In genomic region chr10:8885630-8886527, GRCm38 (mm10) we compare ENCODE assay signal across 8 mouse cellular contexts. TPM values are rescaled to one million over a fixed set of nuclear protein-coding genes. Genes with fewer than 3 reads are reported as not detected.
DNase-seq lines count a peak whose midpoint lies in the region; ATAC-seq and TF ChIP-seq lines count a peak whose summit lies in the region.

Gene Sash1, minus strand, starts transcription at chr10:8886070.

- no peaks in the 10 kb centered on the region for H3K36me3 ChIP-seq in lung, embryonic 14.5 days (ENCODE audit: insufficient read depth)

- peak within 1 kb of the TSS; percentile 76 for H3K4me3 ChIP-seq in lung, embryonic 14.5 days (ENCODE audit: low read depth, low read length)
- peak within 1 kb of the TSS; percentile 51 for H3K4me3 ChIP-seq in olfactory bulb, adult 2 months (ENCODE audit: insufficient read depth, low read depth, low read length)

- H3K9ac ChIP-seq in lung, embryonic 14.5 days = peak within 1 kb of the TSS; percentile 83

- H3K27me3 ChIP-seq in lung, embryonic 14.5 days (ENCODE audit: insufficient read depth, low read length) = no peaks in the 10 kb centered on the region

- TF ChIP-seq POLR2A in olfactory bulb, adult 2 months (IDR thresholded peaks at IDR 0.05; ENCODE audit: insufficient read depth, low read depth, low read length) = no peak

- no peaks in the 10 kb centered on the region for H3K9me3 ChIP-seq in lung, embryonic 14.5 days (ENCODE audit: low read depth, low read length)

- TF ChIP-seq CTCF in lung, embryonic 14.5 days (IDR thresholded peaks at IDR 0.05; ENCODE audit: low read depth) = peak; percentile 6; the same call in 1 of the 2 replicates
- no peak for TF ChIP-seq CTCF in olfactory bulb, adult 2 months (IDR thresholded peaks at IDR 0.05; ENCODE audit: insufficient read depth, low read depth, low read length)

- ATAC-seq in hematopoietic stem cell, adult 5-6 weeks (replicated peaks in 1 of 2; ENCODE audit: insufficient read depth in 1 of 2, low FRiP score in 2 of 2, low TSS enrichment in 1 of 2, low read depth in 1 of 2, poor library complexity in 2 of 2, severe bottlenecking in 2 of 2) = peak; percentile 86 to 89
- peak; percentile 92 for ATAC-seq in lung, embryonic 14.5 days (ENCODE audit: insufficient read depth)

- peak; percentile 51 for DNase-seq in MN1 (ENCODE audit: low spot score)
- DNase-seq in cerebellum, adult 8-10 months = peak; percentile 21
- DNase-seq in frontal cortex, adult 2 months (ENCODE audit: extremely low spot score in 1 of 2, low spot score in 1 of 2) = peak; percentile 29 to 76
- peak; percentile 27 for DNase-seq in layer of hippocampus, adult 9-10 months (ENCODE audit: low spot score)
- DNase-seq in lung, embryonic 14.5 days = peak; percentile 91
- DNase-seq in thymus, adult 18-20 months = peak; percentile 4 to 8

- H3K4me1 ChIP-seq in lung, embryonic 14.5 days (ENCODE audit: insufficient read depth) = peaks cover 11% of the 10 kb centered on the region
- peaks cover 7% of the 10 kb centered on the region for H3K4me1 ChIP-seq in olfactory bulb, adult 2 months (ENCODE audit: control insufficient read depth, insufficient read depth, low read length)

- H3K27ac ChIP-seq in lung, embryonic 14.5 days (ENCODE audit: low read depth) = peak within 1 kb of the TSS; percentile 97
- H3K27ac ChIP-seq in olfactory bulb, adult 2 months (ENCODE audit: insufficient read depth, low read depth, low read length) = peak within 1 kb of the TSS; percentile 53

- WGBS in lung, embryonic 14.5 days = under 1% methylated on average over 80 of the region's 80 CpGs
- WGBS in olfactory bulb, adult 2 months = 1% methylated on average over 80 of the region's 80 CpGs

- H3K4me2 ChIP-seq in lung, embryonic 14.5 days = peak within 1 kb of the TSS; percentile 73

RNA-seq across cellular contexts. Expression of gene Sash1, which starts in this region (rescaled TPM):
- 34.4 and 35.6 TPM in 2 replicates for polyA plus RNA-seq in frontal cortex, adult 2 months (2012; rRNA removed)
- 6.9 and 9.8 TPM in 2 replicates for total RNA-seq in hematopoietic stem cell, adult 5-6 weeks (2017)
- polyA plus RNA-seq in lung, embryonic 14.5 days (2014; fragmentation: Nextera tagmentation; extraction: Ambion mirVana) = 4.2 and 6.4 TPM in 2 replicates
- polyA plus RNA-seq in olfactory bulb, adult 2 months (2012; ENCODE audit: insufficient read depth, insufficient read length, low replicate concordance, missing spikeins) = not detected in 2 replicates

Comparison
In these comparisons a context has a peak if more than half of its experiments do, and no peak if none do; other contexts are left out.
1. Peak in every context shown above with its lines: DNase-seq, ATAC-seq, H3K4me3 ChIP-seq and H3K27ac ChIP-seq.
2. DNase-seq: peak in every context shown above with its lines; median percentile 91 in lung, embryonic 14.5 days; 52 in frontal cortex, adult 2 months; 51 in MN1; 27 in layer of hippocampus, adult 9-10 months; 21 in cerebellum, adult 8-10 months; 6 in thymus, adult 18-20 months.